8 mouse cellular contexts compared by ENCODE assay signal in the genomic region with DNA sequence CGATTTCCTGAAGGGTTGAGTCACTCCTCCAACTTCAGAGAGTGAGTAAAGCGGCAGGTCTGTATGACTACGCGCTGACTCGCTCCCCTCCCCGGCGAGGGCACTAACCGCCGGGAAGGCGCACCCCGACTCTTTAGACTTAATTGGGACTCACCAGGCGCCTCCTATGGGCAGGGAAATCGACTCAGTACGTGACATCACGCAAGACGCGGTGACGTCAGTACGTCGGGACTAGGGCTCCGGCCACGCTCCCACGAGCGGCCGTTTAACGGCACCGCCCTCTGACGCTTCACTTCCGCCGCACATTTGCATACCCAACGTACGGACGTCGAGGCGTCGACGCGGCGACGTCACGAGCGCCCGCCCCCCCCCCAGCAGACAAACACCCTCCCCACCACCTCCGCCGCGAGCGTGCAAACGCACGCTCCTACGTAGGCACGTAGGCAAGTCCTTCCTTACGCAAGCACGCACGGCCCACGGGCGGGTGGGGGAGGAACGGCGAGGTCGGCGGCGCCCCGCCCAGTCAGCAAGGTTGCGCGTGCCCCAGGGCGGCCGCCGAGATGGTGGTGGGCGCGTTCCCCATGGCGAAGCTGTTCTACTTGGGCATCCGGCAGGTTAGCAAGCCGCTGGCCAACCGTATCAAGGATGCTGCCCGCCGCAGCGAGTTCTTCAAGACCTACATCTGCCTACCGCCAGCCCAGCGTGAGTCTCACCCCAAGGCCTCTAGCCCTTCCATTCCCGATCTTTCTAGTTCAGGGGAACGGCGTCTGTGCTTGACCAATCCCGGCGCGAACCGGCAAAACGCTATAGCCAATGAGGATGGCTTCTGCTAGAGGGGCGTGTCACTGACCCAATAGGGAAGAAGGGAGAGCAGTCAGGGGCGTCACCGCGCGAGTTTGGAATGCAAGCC. TPM values are rescaled to one million over a fixed set of nuclear protein-coding genes. Genes with fewer than 3 reads are reported as not detected.
DNase-seq lines count a peak whose midpoint lies in the region; ATAC-seq and TF ChIP-seq lines count a peak whose summit lies in the region.

A gene (plus strand): TSS at position 452 of the 910 bp plus-strand sequence.

- peak within 1 kb of the TSS; percentile 83 for H3K9ac ChIP-seq in embryonic facial prominence, embryonic 13.5 days
- peak within 1 kb of the TSS; percentile 73 for H3K9ac ChIP-seq in limb, embryonic 12.5 days (replicated peaks)
- H3K9ac ChIP-seq in midbrain, embryonic 15.5 days = peak within 1 kb of the TSS; percentile 73

- peak within 1 kb of the TSS; percentile 75 for H3K4me2 ChIP-seq in embryonic facial prominence, embryonic 13.5 days
- H3K4me2 ChIP-seq in limb, embryonic 12.5 days = peak within 1 kb of the TSS; percentile 84
- H3K4me2 ChIP-seq in midbrain, embryonic 15.5 days = peak within 1 kb of the TSS; percentile 94

- DNase-seq in 3134 (ENCODE audit: extremely low read depth, insufficient read length, low spot score) = peak; percentile 100
- DNase-seq in adrenal gland, postnatal 36 days = peak; percentile 98 to 99
- DNase-seq in heart, adult 18-20 months = peak; percentile 99 to 100
- DNase-seq in kidney, adult 2 months = peak; percentile 100
- peak; percentile 99 to 100 for DNase-seq in spleen, adult 2 months (ENCODE audit: low read depth in 1 of 2, low spot score in 2 of 2)

- no peaks in the 10 kb centered on the region for H3K9me3 ChIP-seq in embryonic facial prominence, embryonic 13.5 days
- no peaks in the 10 kb centered on the region for H3K9me3 ChIP-seq in limb, embryonic 12.5 days
- H3K9me3 ChIP-seq in midbrain, embryonic 15.5 days = no peaks in the 10 kb centered on the region

- ATAC-seq in embryonic facial prominence, embryonic 13.5 days (ENCODE audit: insufficient number of reproducible peaks, insufficient read depth, low FRiP score, low TSS enrichment, low read depth) = peak; percentile 96
- ATAC-seq in limb, embryonic 12.5 days (ENCODE audit: insufficient number of reproducible peaks, insufficient read depth, low FRiP score, low TSS enrichment, low read depth) = peak; percentile 96
- ATAC-seq in midbrain, embryonic 15.5 days (replicated peaks) = peak; percentile 98

- WGBS in embryonic facial prominence, embryonic 13.5 days = under 1% methylated on average over 90 of the region's 91 CpGs
- under 1% methylated on average over 89 of the region's 91 CpGs for WGBS in kidney, adult 2 months
- WGBS in limb, embryonic 12.5 days = under 1% methylated on average over 91 of the region's 91 CpGs
- WGBS in midbrain, embryonic 15.5 days = under 1% methylated on average over 91 of the region's 91 CpGs
- under 1% methylated on average over 89 of the region's 91 CpGs for WGBS in spleen, adult 2 months

- peak within 1 kb of the TSS; percentile 64 for H3K4me3 ChIP-seq in embryonic facial prominence, embryonic 13.5 days
- H3K4me3 ChIP-seq in kidney, adult 2 months (ENCODE audit: insufficient read depth, low read depth, low read length) = peak within 1 kb of the TSS; percentile 79
- peak within 1 kb of the TSS; percentile 64 for H3K4me3 ChIP-seq in limb, embryonic 12.5 days (replicated peaks)
- H3K4me3 ChIP-seq in midbrain, embryonic 15.5 days = peak within 1 kb of the TSS; percentile 56
- peak within 1 kb of the TSS; percentile 71 for H3K4me3 ChIP-seq in spleen, adult 2 months (ENCODE audit: extremely low read depth, insufficient read depth, insufficient read length)

- H3K4me1 ChIP-seq in embryonic facial prominence, embryonic 13.5 days = peaks cover 17% of the 10 kb centered on the region
- peaks cover 33% of the 10 kb centered on the region for H3K4me1 ChIP-seq in kidney, adult 2 months (ENCODE audit: control insufficient read depth, insufficient read depth, low read length)
- peaks cover 15% of the 10 kb centered on the region for H3K4me1 ChIP-seq in limb, embryonic 12.5 days (replicated peaks)
- H3K4me1 ChIP-seq in midbrain, embryonic 15.5 days = peaks cover 25% of the 10 kb centered on the region
- H3K4me1 ChIP-seq in spleen, adult 2 months (ENCODE audit: control insufficient read depth, insufficient read depth, insufficient read length) = peaks cover 3% of the 10 kb centered on the region; the same call in 1 of the 2 replicates

- peaks cover 18% of the 10 kb centered on the region; the same call in 1 of the 2 replicates for H3K36me3 ChIP-seq in embryonic facial prominence, embryonic 13.5 days
- no peaks in the 10 kb centered on the region for H3K36me3 ChIP-seq in kidney, adult 2 months (ENCODE audit: control insufficient read depth, insufficient read depth, low read length)
- H3K36me3 ChIP-seq in limb, embryonic 12.5 days = peaks cover 45% of the 10 kb centered on the region
- no peaks in the 10 kb centered on the region for H3K36me3 ChIP-seq in midbrain, embryonic 15.5 days (replicated peaks)
- H3K36me3 ChIP-seq in spleen, adult 2 months (ENCODE audit: control insufficient read depth, insufficient read depth, low read length) = no peaks in the 10 kb centered on the region

- peak; percentile 91 for TF ChIP-seq POLR2A in kidney, adult 2 months (IDR thresholded peaks at IDR 0.05; ENCODE audit: low read depth, low read length)
- TF ChIP-seq POLR2A in spleen, adult 2 months (IDR thresholded peaks at IDR 0.05; ENCODE audit: low read depth, low read length) = peak; percentile 80

- peak; percentile 61 for TF ChIP-seq CTCF in kidney, adult 2 months (conservative IDR thresholded peaks at IDR 0.05; ENCODE audit: insufficient read depth, insufficient read length, low read depth, low read length)
- TF ChIP-seq CTCF in spleen, adult 2 months (IDR thresholded peaks at IDR 0.05; ENCODE audit: extremely low read depth, insufficient read depth, insufficient read length, insufficient replicate concordance) = 0 out of 2 replicates have a peak, but pooled peaks have one; percentile 9

- no peaks in the 10 kb centered on the region for H3K27me3 ChIP-seq in embryonic facial prominence, embryonic 13.5 days
- H3K27me3 ChIP-seq in kidney, adult 2 months (replicated peaks; ENCODE audit: control insufficient read depth, insufficient read depth, low read length) = no peaks in the 10 kb centered on the region
- H3K27me3 ChIP-seq in limb, embryonic 12.5 days = no peaks in the 10 kb centered on the region
- no peaks in the 10 kb centered on the region for H3K27me3 ChIP-seq in midbrain, embryonic 15.5 days (replicated peaks)
- H3K27me3 ChIP-seq in spleen, adult 2 months (ENCODE audit: control insufficient read depth, insufficient read depth, low read length) = no peaks in the 10 kb centered on the region

- peak within 1 kb of the TSS; percentile 99 for H3K27ac ChIP-seq in embryonic facial prominence, embryonic 13.5 days
- H3K27ac ChIP-seq in kidney, adult 2 months (ENCODE audit: insufficient read depth, low read depth, low read length) = peak within 1 kb of the TSS; percentile 99
- H3K27ac ChIP-seq in limb, embryonic 12.5 days = peak within 1 kb of the TSS; percentile 98
- H3K27ac ChIP-seq in midbrain, embryonic 15.5 days = peak within 1 kb of the TSS; percentile 99
- H3K27ac ChIP-seq in spleen, adult 2 months (ENCODE audit: insufficient read depth, low read length) = peak within 1 kb of the TSS; percentile 98

RNA-seq across cellular contexts. Expression of the gene that starts here (rescaled TPM):
- total RNA-seq in adrenal gland, postnatal 36 days (2021) = 10 to 100 TPM; 31.7 to 37.4 TPM
- 36.2 and 38.2 TPM in 2 replicates for polyA plus RNA-seq in embryonic facial prominence, embryonic 13.5 days (2015; fragmentation: Nextera tagmentation; extraction: Ambion mirVana)
- 10 to 100 TPM; 65.1 to 70.8 TPM for total RNA-seq in heart, adult 18-20 months (2021)
- polyA plus RNA-seq in kidney, adult 2 months (2012; rRNA removed) = 41.7 and 48.5 TPM in 2 replicates
- 38.7 and 39.5 TPM in 2 replicates for polyA plus RNA-seq in limb, embryonic 12.5 days (2016; fragmentation: Nextera tagmentation; extraction: Ambion mirVana)
- 37.9 and 41.1 TPM in 2 replicates for polyA plus RNA-seq in midbrain, embryonic 15.5 days (2015; fragmentation: Nextera tagmentation; extraction: Ambion mirVana)
- polyA plus RNA-seq in spleen, adult 2 months (2012; rRNA removed) = 14.7 and 17.7 TPM in 2 replicates

Comparison
In these comparisons a context has a peak if more than half of its experiments do, and no peak if none do; other contexts are left out.
1. Peak in every context shown above with its lines: DNase-seq, ATAC-seq, H3K4me3 ChIP-seq and H3K27ac ChIP-seq.